In the genomic region with DNA sequence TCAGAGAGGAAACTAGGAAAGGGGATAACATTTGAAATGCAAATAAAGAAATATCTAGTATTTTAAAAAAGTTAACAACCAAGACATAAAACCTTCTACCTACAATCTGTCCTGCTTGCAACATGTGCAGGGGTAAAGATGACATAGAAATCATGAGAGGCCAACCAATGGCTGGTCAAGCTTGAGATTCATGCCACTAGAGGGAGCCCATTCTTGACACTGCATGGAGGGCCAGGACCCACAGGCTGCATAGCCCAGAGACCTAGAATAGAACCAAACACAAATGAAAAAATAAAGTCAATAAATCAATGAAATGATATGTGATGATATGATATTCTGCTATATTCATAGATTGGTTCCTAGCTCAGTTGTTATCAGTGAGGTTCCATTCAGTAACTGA, we compare ENCODE assay signal across 10 mouse cellular contexts.
DNase-seq lines count a peak whose midpoint lies in the region; ATAC-seq and TF ChIP-seq lines count a peak whose summit lies in the region.
"Had no signal": no experiment of that assay in that cellular context is flagged by ENCODE, and none has a peak within 500 bp of the region (broad histone marks: within the 10 kb centered on the region; RNA-seq: fewer than 3 reads in every experiment).

No protein-coding gene starts in this region.

- H3K4me1 ChIP-seq in neural tube, embryonic 11.5 days (ENCODE audit: control insufficient read depth, insufficient read depth, low read length), result no peaks in the 10 kb centered on the region
- no peaks in the 10 kb centered on the region for H3K4me1 ChIP-seq in neural tube, embryonic 15.5 days
- no peaks in the 10 kb centered on the region for H3K4me1 ChIP-seq in liver, embryonic 11.5 days (replicated peaks; ENCODE audit: control insufficient read depth, insufficient read depth, low read length)

- no peak overlapping the region for H3K9ac ChIP-seq in neural tube, embryonic 11.5 days (ENCODE audit: low read length)
- no peak overlapping the region for H3K9ac ChIP-seq in neural tube, embryonic 15.5 days (replicated peaks)
- H3K9ac ChIP-seq in liver, embryonic 11.5 days (ENCODE audit: low read depth, low read length), result no peak overlapping the region

- peak; percentile 51; the same call in 1 of the 2 replicates for ATAC-seq in neural tube, embryonic 11.5 days (ENCODE audit: insufficient read depth, low FRiP score, low TSS enrichment)
- no peak for ATAC-seq in neural tube, embryonic 15.5 days (ENCODE audit: low FRiP score)
- ATAC-seq in liver, embryonic 11.5 days (replicated peaks; ENCODE audit: low FRiP score), result no peak

- no peak overlapping the region for H3K4me2 ChIP-seq in neural tube, embryonic 11.5 days (ENCODE audit: low read depth)
- H3K4me2 ChIP-seq in neural tube, embryonic 15.5 days, result no peak overlapping the region
- no peak overlapping the region for H3K4me2 ChIP-seq in liver, embryonic 11.5 days

- TF ChIP-seq CTCF in gastrocnemius, adult 2 months (IDR thresholded peaks at IDR 0.05), result peak; percentile 31; the same call in 1 of the 2 replicates

- H3K27me3 ChIP-seq in neural tube, embryonic 11.5 days (ENCODE audit: control insufficient read depth, insufficient read depth, low read length), result no peaks in the 10 kb centered on the region
- no peaks in the 10 kb centered on the region for H3K27me3 ChIP-seq in neural tube, embryonic 15.5 days (replicated peaks)
- H3K27me3 ChIP-seq in liver, embryonic 11.5 days (replicated peaks; ENCODE audit: control insufficient read depth, insufficient read depth, low read length), result no peaks in the 10 kb centered on the region

- H3K36me3 ChIP-seq in neural tube, embryonic 11.5 days (ENCODE audit: control insufficient read depth, insufficient read depth, low read length), result no peaks in the 10 kb centered on the region
- no peaks in the 10 kb centered on the region for H3K36me3 ChIP-seq in neural tube, embryonic 15.5 days
- H3K36me3 ChIP-seq in liver, embryonic 11.5 days (ENCODE audit: control insufficient read depth, insufficient read depth, low read length), result no peaks in the 10 kb centered on the region
- H3K36me3 ChIP-seq: G1E had no signal

- H3K27ac ChIP-seq in gastrocnemius, adult 2 months, result no peak overlapping the region
- H3K27ac ChIP-seq in neural tube, embryonic 11.5 days (ENCODE audit: low read depth, low read length), result no peak overlapping the region
- no peak overlapping the region for H3K27ac ChIP-seq in neural tube, embryonic 15.5 days (replicated peaks)
- H3K27ac ChIP-seq in liver, embryonic 11.5 days (ENCODE audit: low read depth, low read length), result no peak overlapping the region

- no peak overlapping the region for H3K4me3 ChIP-seq in gastrocnemius, adult 2 months
- H3K4me3 ChIP-seq in neural tube, embryonic 11.5 days (ENCODE audit: low read depth, low read length), result no peak overlapping the region
- H3K4me3 ChIP-seq in neural tube, embryonic 15.5 days (replicated peaks), result no peak overlapping the region
- no peak overlapping the region for H3K4me3 ChIP-seq in liver, embryonic 11.5 days (ENCODE audit: low read depth, low read length)

- no peaks in the 10 kb centered on the region for H3K9me3 ChIP-seq in neural tube, embryonic 11.5 days (ENCODE audit: control insufficient read depth, low read length)
- no peaks in the 10 kb centered on the region for H3K9me3 ChIP-seq in neural tube, embryonic 15.5 days (replicated peaks)
- no peaks in the 10 kb centered on the region for H3K9me3 ChIP-seq in liver, embryonic 11.5 days (ENCODE audit: control insufficient read depth, low read length)

- no peak for DNase-seq in gastrocnemius, adult 2 months
- no peak for DNase-seq in gastrocnemius, adult 18-20 months (ENCODE audit: low spot score)
- no peak for DNase-seq in neural tube, embryonic 11.5 days (ENCODE audit: low spot score)
- DNase-seq in embryo, embryonic 11.5 days (ENCODE audit: low read depth, low spot score), result peak; percentile 7
- no peak for DNase-seq in c-Kit-positive CD71-positive TER-119-positive erythroid progenitor cells, embryonic 14.5 days (ENCODE audit: low spot score)
- no peak for DNase-seq in liver, embryonic 11.5 days (ENCODE audit: low spot score)
- no peak for DNase-seq in thymus, postnatal 0 days (ENCODE audit: low spot score)
- DNase-seq: layer of hippocampus, postnatal 36 days had no signal

- intact Hi-C loops in gastrocnemius, adult 2 months (cut with DNase I), result no loop called here
